ENCODE assay signal across 8 mouse cellular contexts in the genomic region with DNA sequence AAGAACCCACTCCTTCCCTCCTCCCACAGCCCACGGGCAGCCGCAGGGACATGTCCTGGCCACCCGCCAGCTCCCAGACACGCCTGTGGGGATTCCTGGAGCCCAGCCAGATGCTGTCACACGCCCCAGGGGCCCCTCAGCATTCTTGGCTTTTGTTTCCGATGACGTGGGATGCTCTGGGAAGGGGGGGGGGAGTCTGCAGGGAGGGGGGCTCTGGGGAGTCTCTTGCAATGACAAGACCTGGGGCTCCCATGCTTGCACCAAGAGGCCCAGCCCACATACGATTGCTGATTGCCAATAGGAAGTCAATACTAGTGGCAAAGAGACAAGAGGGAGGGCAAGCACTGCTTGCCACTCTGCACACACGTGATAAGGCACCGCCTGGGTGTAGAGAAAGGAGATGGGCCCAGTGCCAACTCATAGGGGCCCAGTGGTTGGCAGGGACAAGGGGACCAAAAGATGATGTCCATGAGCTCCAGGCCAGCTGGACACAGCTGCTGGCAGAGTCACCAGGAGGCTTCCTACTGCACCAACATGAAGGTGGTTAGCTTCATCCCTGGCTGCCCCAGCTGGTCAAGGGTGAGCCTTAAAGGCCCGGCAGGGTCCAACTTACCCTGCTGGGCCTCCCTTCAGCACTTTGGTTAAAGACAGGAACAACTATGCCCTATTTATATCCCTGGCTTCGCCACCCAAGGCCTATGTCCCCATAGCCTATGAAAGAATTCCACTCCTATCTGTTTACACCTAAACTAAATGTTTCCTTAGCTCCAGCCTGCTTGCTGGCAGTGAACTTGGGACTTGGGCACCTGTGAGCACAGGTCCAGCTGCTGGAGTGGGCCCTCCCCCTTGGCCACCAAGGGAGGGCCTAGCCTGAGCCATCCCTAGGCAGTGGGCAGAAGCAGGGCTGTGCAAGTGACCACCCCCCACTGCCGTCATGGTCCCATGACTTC. TPM values are rescaled to one million over a fixed set of nuclear protein-coding genes. Genes with fewer than 3 reads are reported as not detected.
DNase-seq lines count a peak whose midpoint lies in the region; ATAC-seq and TF ChIP-seq lines count a peak whose summit lies in the region.

No protein-coding gene starts in this region.

- no peak overlapping the region for H3K4me3 ChIP-seq in hindbrain, embryonic 12.5 days
- no peak overlapping the region for H3K4me3 ChIP-seq in liver, postnatal 0 days (ENCODE audit: low read depth, low read length)
- no peak overlapping the region for H3K4me3 ChIP-seq in stomach, embryonic 16.5 days (replicated peaks; ENCODE audit: low read length)

- H3K9me3 ChIP-seq in hindbrain, embryonic 12.5 days (replicated peaks) = no peaks in the 10 kb centered on the region
- no peaks in the 10 kb centered on the region for H3K9me3 ChIP-seq in liver, postnatal 0 days (ENCODE audit: low read length)
- H3K9me3 ChIP-seq in stomach, embryonic 16.5 days (replicated peaks; ENCODE audit: control insufficient read depth, low read length) = no peaks in the 10 kb centered on the region

- H3K4me2 ChIP-seq in hindbrain, embryonic 12.5 days (replicated peaks) = peak overlapping the region; percentile 22
- no peak overlapping the region for H3K4me2 ChIP-seq in liver, postnatal 0 days (ENCODE audit: low read depth, low read length)
- peak overlapping the region; percentile 27 for H3K4me2 ChIP-seq in stomach, embryonic 16.5 days (ENCODE audit: low read depth, low read length)

- TF ChIP-seq CTCF in liver, postnatal 0 days (IDR thresholded peaks at IDR 0.05; ENCODE audit: low read depth) = no peak

- H3K36me3 ChIP-seq in hindbrain, embryonic 12.5 days = no peaks in the 10 kb centered on the region
- no peaks in the 10 kb centered on the region for H3K36me3 ChIP-seq in liver, postnatal 0 days (replicated peaks; ENCODE audit: insufficient read depth, low read length)
- no peaks in the 10 kb centered on the region for H3K36me3 ChIP-seq in stomach, embryonic 16.5 days (ENCODE audit: control insufficient read depth, insufficient read depth, low read length)

- H3K9ac ChIP-seq in hindbrain, embryonic 12.5 days = no peak overlapping the region
- H3K9ac ChIP-seq in liver, postnatal 0 days (replicated peaks) = no peak overlapping the region
- 0 out of 2 replicates have a peak overlapping the region, but pooled peaks have one; percentile 28 for H3K9ac ChIP-seq in stomach, embryonic 16.5 days (ENCODE audit: low read length)

- peak overlapping the region; percentile 35; the same call in 1 of the 2 replicates for H3K27ac ChIP-seq in hindbrain, embryonic 12.5 days
- no peak overlapping the region for H3K27ac ChIP-seq in liver, postnatal 0 days (ENCODE audit: low read depth)
- peak overlapping the region; percentile 80 for H3K27ac ChIP-seq in stomach, embryonic 16.5 days (ENCODE audit: low read length)

- H3K4me1 ChIP-seq in hindbrain, embryonic 12.5 days = peaks cover 23% of the 10 kb centered on the region
- H3K4me1 ChIP-seq in liver, postnatal 0 days (ENCODE audit: insufficient read depth) = peaks cover 14% of the 10 kb centered on the region
- peaks cover 37% of the 10 kb centered on the region for H3K4me1 ChIP-seq in stomach, embryonic 16.5 days (ENCODE audit: control insufficient read depth, insufficient read depth, low read length)

- peaks cover 5% of the 10 kb centered on the region; the same call in 1 of the 2 replicates for H3K27me3 ChIP-seq in hindbrain, embryonic 12.5 days
- H3K27me3 ChIP-seq in liver, postnatal 0 days (ENCODE audit: insufficient read depth, low read length) = no peaks in the 10 kb centered on the region
- H3K27me3 ChIP-seq in stomach, embryonic 16.5 days (ENCODE audit: control insufficient read depth, insufficient read depth, low read length) = no peaks in the 10 kb centered on the region

- peak; percentile 18 to 47 for DNase-seq in adrenal gland, adult 18-20 months (ENCODE audit: low spot score in 2 of 2)
- no peak for DNase-seq in adrenal gland, postnatal 4 days (ENCODE audit: low spot score in 2 of 2)
- DNase-seq in MN1 (ENCODE audit: low spot score) = peak; percentile 21
- peak; percentile 42 for DNase-seq in gastrocnemius, adult 18-20 months (ENCODE audit: low spot score)
- peak; percentile 52 for DNase-seq in liver, postnatal 0 days

- TF ChIP-seq EP300 in liver, postnatal 0 days (IDR thresholded peaks at IDR 0.05; ENCODE audit: low read depth) = no peak

- 33% methylated on average over 13 of the region's 13 CpGs for WGBS in hindbrain, embryonic 12.5 days
- WGBS in liver, postnatal 0 days (ENCODE audit: insufficient replicate concordance) = 37% methylated on average over 13 of the region's 13 CpGs
- WGBS in stomach, embryonic 16.5 days = 23% methylated on average over 13 of the region's 13 CpGs

- peak; percentile 73 for ATAC-seq in hindbrain, embryonic 12.5 days (ENCODE audit: low FRiP score)
- ATAC-seq in liver, postnatal 0 days = peak; percentile 45
- ATAC-seq in stomach, embryonic 16.5 days (ENCODE audit: insufficient read depth, low FRiP score) = peak; percentile 69
- ATAC-seq in erythroid progenitor cell, adult 5-6 weeks (replicated peaks; ENCODE audit: low FRiP score, poor library complexity, severe bottlenecking) = no peak

RNA-seq across cellular contexts. Expression of gene Pdgfa, which starts 48.9 kb away (rescaled TPM):
- total RNA-seq in adrenal gland, adult 18-20 months (2021) = 10 to 100 TPM; 24.6 to 34.8 TPM
- total RNA-seq in adrenal gland, postnatal 4 days (2021) = 10 to 100 TPM; 30.4 to 33.9 TPM
- 10 to 100 TPM; 18.8 to 22.9 TPM for total RNA-seq in gastrocnemius, adult 18-20 months (2021)
- polyA plus RNA-seq in hindbrain, embryonic 12.5 days (2016; fragmentation: Nextera tagmentation; extraction: Ambion mirVana) = 11.2 and 13.4 TPM in 2 replicates
- polyA plus RNA-seq in liver, postnatal 0 days (2015; fragmentation: Nextera tagmentation; extraction: Ambion mirVana) = 2.5 and 2.9 TPM in 2 replicates
- polyA plus RNA-seq in stomach, embryonic 16.5 days (2015; fragmentation: Nextera tagmentation; extraction: Ambion mirVana) = 48.5 and 52.3 TPM in 2 replicates
- not detected in 2 replicates for total RNA-seq in erythroid progenitor cell, adult 5-6 weeks (2015; ENCODE audit: low replicate concordance)
- total RNA-seq in erythroid progenitor cell, adult 5-6 weeks (2017; ENCODE audit: low replicate concordance) = 0.77 TPM in 1 of 2 replicates, not detected in the other

Comparison
In these comparisons a context has a peak if more than half of its experiments do, and no peak if none do; other contexts are left out.
1. DNase-seq: peak in adrenal gland, adult 18-20 months (2 of 2), MN1 (single experiment), gastrocnemius, adult 18-20 months (single experiment) and liver, postnatal 0 days (single experiment); none in adrenal gland, postnatal 4 days (0 of 2).
2. RNA of gene Pdgfa, which starts 48.9 kb away (total RNA-seq): 24.6 to 34.8 TPM in adrenal gland, adult 18-20 months, 30.4 to 33.9 TPM in adrenal gland, postnatal 4 days and 18.8 to 22.9 TPM in gastrocnemius, adult 18-20 months; 0.77 TPM in erythroid progenitor cell, adult 5-6 weeks; every median in the first group is over 10 times any median in the second.